9 mouse cellular contexts compared by ENCODE assay signal in the genomic region with DNA sequence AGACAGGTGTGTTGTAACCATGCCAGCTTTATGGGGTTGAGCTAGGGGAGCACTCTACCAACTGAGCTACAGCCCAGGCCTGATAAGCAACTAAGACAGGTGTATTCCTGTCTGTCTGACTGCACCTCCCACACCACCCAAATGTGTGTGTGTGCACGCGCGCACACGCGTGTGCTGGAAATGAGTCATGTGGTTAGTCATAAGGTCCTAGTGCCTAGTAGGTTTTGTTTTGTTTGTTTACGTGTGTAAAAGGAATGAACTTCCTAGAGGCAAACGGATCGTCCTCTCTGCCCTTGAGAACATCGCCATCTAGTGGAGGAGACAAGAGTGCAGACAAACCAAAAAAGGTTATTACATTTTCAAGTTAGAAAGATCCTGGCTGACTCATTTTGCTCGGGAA. TPM values are rescaled to one million over a fixed set of nuclear protein-coding genes. Genes with fewer than 3 reads are reported as not detected.
DNase-seq lines count a peak whose midpoint lies in the region; ATAC-seq and TF ChIP-seq lines count a peak whose summit lies in the region.
"Had no signal": no experiment of that assay in that cellular context is flagged by ENCODE, and none has a peak within 500 bp of the region (broad histone marks: within the 10 kb centered on the region; RNA-seq: fewer than 3 reads in every experiment).

No protein-coding gene starts in this region.

- no peak overlapping the region for H3K4me3 ChIP-seq in layer of hippocampus, adult 2 months
- no peak overlapping the region for H3K4me3 ChIP-seq in embryonic fibroblast, embryonic 13.5 days (ENCODE audit: insufficient read depth, low read length)
- no peak overlapping the region for H3K4me3 ChIP-seq in hindbrain, embryonic 16.5 days (ENCODE audit: low read length)
- H3K4me3 ChIP-seq in liver, embryonic 13.5 days (replicated peaks) = no peak overlapping the region
- H3K4me3 ChIP-seq: neural tube, embryonic 12.5 days had no signal

- WGBS in hindbrain, embryonic 16.5 days = 9% methylated on average over 10 of the region's 10 CpGs
- 9% methylated on average over 10 of the region's 10 CpGs for WGBS in liver, embryonic 13.5 days (ENCODE audit: insufficient replicate concordance)

- peak in 1 of 2 experiments; percentile 65 for DNase-seq in layer of hippocampus, adult 2 months (ENCODE audit: low spot score in 2 of 2)
- DNase-seq in layer of hippocampus, adult 9-10 months (ENCODE audit: low spot score) = no peak
- no peak for DNase-seq in Patski (ENCODE audit: low read depth, low spot score)
- no peak for DNase-seq in liver, embryonic 13.5 days
- peak; percentile 78 for DNase-seq in naive thymus-derived CD4-positive, alpha-beta T cell, adult 2 months (ENCODE audit: low read depth)
- no peak for DNase-seq in urinary bladder, adult 18-20 months (ENCODE audit: low spot score in 2 of 2)

- no peak overlapping the region for H3K9ac ChIP-seq in hindbrain, embryonic 16.5 days (ENCODE audit: low read depth, low read length)
- H3K9ac ChIP-seq in liver, embryonic 13.5 days = no peak overlapping the region
- H3K9ac ChIP-seq: neural tube, embryonic 12.5 days had no signal

- no peaks in the 10 kb centered on the region for H3K36me3 ChIP-seq in hindbrain, embryonic 16.5 days (ENCODE audit: control insufficient read depth, insufficient read depth, low read length)
- no peaks in the 10 kb centered on the region for H3K36me3 ChIP-seq in liver, embryonic 13.5 days
- H3K36me3 ChIP-seq: neural tube, embryonic 12.5 days had no signal

- no peaks in the 10 kb centered on the region for H3K4me1 ChIP-seq in embryonic fibroblast, embryonic 13.5 days (ENCODE audit: control insufficient read depth, insufficient read depth, low read length)
- H3K4me1 ChIP-seq in hindbrain, embryonic 16.5 days (ENCODE audit: control insufficient read depth, insufficient read depth, low read depth, low read length) = no peaks in the 10 kb centered on the region
- H3K4me1 ChIP-seq in liver, embryonic 13.5 days (replicated peaks) = no peaks in the 10 kb centered on the region
- H3K4me1 ChIP-seq: neural tube, embryonic 12.5 days had no signal

- H3K27ac ChIP-seq in layer of hippocampus, adult 2 months = no peak overlapping the region
- no peak overlapping the region for H3K27ac ChIP-seq in embryonic fibroblast, embryonic 13.5 days (ENCODE audit: insufficient read depth, low read length)
- H3K27ac ChIP-seq in hindbrain, embryonic 16.5 days (ENCODE audit: low read depth, low read length) = no peak overlapping the region
- no peak overlapping the region for H3K27ac ChIP-seq in liver, embryonic 13.5 days
- H3K27ac ChIP-seq: neural tube, embryonic 12.5 days had no signal

- CTCF ChIA-PET in Patski (lab: Charles Lee) = interaction anchor here (0.7 to 3.4 kb wide), 9 partner anchors 9 to 369 kb away, joined by 3 to 15 read pairs (median 3); partner anchors contain the start of gene Rab3gap2

- POLR2A ChIA-PET in Patski (lab: Charles Lee) = no interaction called here

- in situ Hi-C loops in Patski (cut with MboI; ENCODE audit: low pct_unique_long_range_greater_than_20kb) = loop anchor here (5.0 kb wide), 2 partner anchors 226 to 341 kb away; no protein-coding TSS in a partner anchor

- no peak for ATAC-seq in Patski
- peak; percentile 70 for ATAC-seq in hindbrain, embryonic 16.5 days
- no peak for ATAC-seq in liver, embryonic 13.5 days (ENCODE audit: low read depth)

- H3K9me3 ChIP-seq in hindbrain, embryonic 16.5 days (ENCODE audit: control insufficient read depth, low read length) = no peaks in the 10 kb centered on the region
- H3K9me3 ChIP-seq in liver, embryonic 13.5 days (replicated peaks) = no peaks in the 10 kb centered on the region
- H3K9me3 ChIP-seq: neural tube, embryonic 12.5 days had no signal

- TF ChIP-seq CTCF in layer of hippocampus, adult 2 months (conservative IDR thresholded peaks at IDR 0.05) = peak; percentile 87
- peak; percentile 71 for TF ChIP-seq CTCF in Patski (IDR thresholded peaks at IDR 0.05)
- peak; percentile 65; the same call in 1 of the 2 replicates for TF ChIP-seq CTCF in embryonic fibroblast, embryonic 13.5 days (IDR thresholded peaks at IDR 0.05; ENCODE audit: borderline replicate concordance, insufficient read depth, low read length)

- no peak for TF ChIP-seq POLR2A in embryonic fibroblast, embryonic 13.5 days (IDR thresholded peaks at IDR 0.05; ENCODE audit: low read depth, low read length)

- H3K4me2 ChIP-seq in hindbrain, embryonic 16.5 days (ENCODE audit: low read length) = 0 out of 2 replicates have a peak overlapping the region, but pooled peaks have one; percentile 23
- H3K4me2 ChIP-seq in liver, embryonic 13.5 days = peak overlapping the region; percentile 30
- H3K4me2 ChIP-seq: neural tube, embryonic 12.5 days had no signal

- no peaks in the 10 kb centered on the region for H3K27me3 ChIP-seq in Patski
- H3K27me3 ChIP-seq in hindbrain, embryonic 16.5 days (replicated peaks; ENCODE audit: control insufficient read depth, insufficient read depth, low read length) = no peaks in the 10 kb centered on the region
- no peaks in the 10 kb centered on the region for H3K27me3 ChIP-seq in liver, embryonic 13.5 days
- H3K27me3 ChIP-seq: neural tube, embryonic 12.5 days had no signal

RNA-seq across cellular contexts. Expression of gene Rab3gap2, which starts 10.4 kb away (rescaled TPM):
- total RNA-seq in layer of hippocampus, adult 2 months (2021) = 10 to 100 TPM; 65.8 to 70.8 TPM
- polyA plus RNA-seq in Patski (2021) = 35.2 TPM
- polyA plus RNA-seq in embryonic fibroblast, embryonic 13.5 days (2011; ENCODE audit: insufficient read length, low read depth, missing spikeins) = 42.4 and 49.5 TPM in 2 replicates
- polyA plus RNA-seq in hindbrain, embryonic 16.5 days (2015; fragmentation: Nextera tagmentation; extraction: Ambion mirVana) = 21.8 and 25.2 TPM in 2 replicates
- polyA plus RNA-seq in liver, embryonic 13.5 days (2015; fragmentation: Nextera tagmentation; extraction: Ambion mirVana) = 12.2 and 15.2 TPM in 2 replicates
